Mouse (Mus musculus): Measurements from ENCODE around the gene Tmem270. TPM values are rescaled to one million over a fixed set of nuclear protein-coding genes. Genes with fewer than 3 reads are reported as not detected.
A peak's percentile ranks its signal among the peaks of the same experiment; 100 is the strongest.
"Not testable (repeated sequence)": the region's sequence is repeated elsewhere in the genome, so short reads cannot be mapped to it uniquely, and the experiment has no call there.

Gene Tmem270
- polyA plus RNA-seq, 1 experiment from 2014 or later, result not detected

GRCm38 (mm10) chr5:134944179-134944578, 37.6 kb upstream of the Tmem270 start:
- 0 out of 2 replicates have a peak overlapping the region, but pooled peaks have one; percentile 4 for H3K27ac ChIP-seq (ENCODE audit: low read depth)
- DNase-seq (ENCODE audit: low spot score), result no peak
- H3K9ac ChIP-seq (ENCODE audit: low read length), result no peak overlapping the region
- WGBS, result 62% methylated on average over 5 of the region's 5 CpGs
- 0 out of 2 replicates have a peak overlapping the region, but pooled peaks have one; percentile 41 for H3K4me3 ChIP-seq (ENCODE audit: low read depth, low read length)
- ATAC-seq (replicated peaks; ENCODE audit: low FRiP score, low TSS enrichment, low read depth), result no peak
- H3K27me3 ChIP-seq (replicated peaks; ENCODE audit: control insufficient read depth, insufficient read depth, low read length), result peaks cover 15% of the 10 kb centered on the region
- peak overlapping the region; percentile 37 for H3K4me2 ChIP-seq (ENCODE audit: low read length)
- H3K4me1 ChIP-seq (replicated peaks; ENCODE audit: control insufficient read depth, insufficient read depth, low read length), result peaks cover 16% of the 10 kb centered on the region
- H3K36me3 ChIP-seq (ENCODE audit: control insufficient read depth, insufficient read depth, low read length), result no peaks in the 10 kb centered on the region
- H3K9me3 ChIP-seq (ENCODE audit: control insufficient read depth, low read length), result no peaks in the 10 kb centered on the region

GRCm38 (mm10) chr5:134942740-134943139, 36.2 kb upstream of the Tmem270 start:
- no peaks in the 10 kb centered on the region for H3K36me3 ChIP-seq (ENCODE audit: control insufficient read depth, insufficient read depth, low read length)
- no peak overlapping the region for H3K27ac ChIP-seq (ENCODE audit: low read depth)
- ATAC-seq (replicated peaks; ENCODE audit: low FRiP score, low TSS enrichment, low read depth) (no peak), DNase-seq (ENCODE audit: low spot score) (no peak)
- no peaks in the 10 kb centered on the region for H3K9me3 ChIP-seq (ENCODE audit: control insufficient read depth, low read length)
- no peak overlapping the region for H3K9ac ChIP-seq (ENCODE audit: low read length)
- H3K27me3 ChIP-seq (replicated peaks; ENCODE audit: control insufficient read depth, insufficient read depth, low read length), result peaks cover 15% of the 10 kb centered on the region
- WGBS, result 74% methylated on average over 2 of the region's 2 CpGs
- H3K4me1 ChIP-seq (replicated peaks; ENCODE audit: control insufficient read depth, insufficient read depth, low read length), result peaks cover 12% of the 10 kb centered on the region
- H3K4me3 ChIP-seq (ENCODE audit: low read depth, low read length), result no peak overlapping the region
- H3K4me2 ChIP-seq (ENCODE audit: low read length), result no peak overlapping the region

GRCm38 (mm10) chr5:134941472-134942209, 35.1 kb upstream of the Tmem270 start:
- H3K4me2 ChIP-seq (ENCODE audit: low read length), result no peak overlapping the region
- ATAC-seq (replicated peaks; ENCODE audit: low FRiP score, low TSS enrichment, low read depth) (no peak), DNase-seq (ENCODE audit: low spot score) (no peak)
- H3K27ac ChIP-seq (ENCODE audit: low read depth), result 0 out of 2 replicates have a peak overlapping the region, but pooled peaks have one; percentile 1
- H3K27me3 ChIP-seq (replicated peaks; ENCODE audit: control insufficient read depth, insufficient read depth, low read length), result peaks cover 10% of the 10 kb centered on the region
- H3K4me3 ChIP-seq (ENCODE audit: low read depth, low read length), result no peak overlapping the region
- no peaks in the 10 kb centered on the region for H3K9me3 ChIP-seq (ENCODE audit: control insufficient read depth, low read length)
- H3K4me1 ChIP-seq (replicated peaks; ENCODE audit: control insufficient read depth, insufficient read depth, low read length), result peaks cover under 1% of the 10 kb centered on the region
- no peaks in the 10 kb centered on the region for H3K36me3 ChIP-seq (ENCODE audit: control insufficient read depth, insufficient read depth, low read length)
- WGBS, result 58% methylated on average over 14 of the region's 14 CpGs
- no peak overlapping the region for H3K9ac ChIP-seq (ENCODE audit: low read length)

- WGBS, result 96% methylated on average over 2 of the region's 7 CpGs
- not testable (repeated sequence) for H3K27me3 ChIP-seq (replicated peaks; ENCODE audit: control insufficient read depth, insufficient read depth, low read length); H3K9ac ChIP-seq (ENCODE audit: low read length); H3K27ac ChIP-seq (ENCODE audit: low read depth); H3K36me3 ChIP-seq (ENCODE audit: control insufficient read depth, insufficient read depth, low read length); H3K4me3 ChIP-seq (ENCODE audit: low read depth, low read length); H3K4me2 ChIP-seq (ENCODE audit: low read length); ATAC-seq (replicated peaks; ENCODE audit: low FRiP score, low TSS enrichment, low read depth); H3K4me1 ChIP-seq (replicated peaks; ENCODE audit: control insufficient read depth, insufficient read depth, low read length); DNase-seq (ENCODE audit: low spot score); H3K9me3 ChIP-seq (ENCODE audit: control insufficient read depth, low read length)
Observed at GRCm38 (mm10) chr5:134939554-134939953, 33.0 kb upstream of the Tmem270 start.

- Histone ChIP-seq H3K9me3 (ENCODE audit: control insufficient read depth, low read length) (no peaks in the 10 kb centered on the region), H3K27me3 (replicated peaks; ENCODE audit: control insufficient read depth, insufficient read depth, low read length) (no peaks in the 10 kb centered on the region), H3K4me2 (ENCODE audit: low read length) (no peak overlapping the region), H3K27ac (ENCODE audit: low read depth) (no peak overlapping the region), H3K36me3 (ENCODE audit: control insufficient read depth, insufficient read depth, low read length) (no peaks in the 10 kb centered on the region), H3K4me1 (replicated peaks; ENCODE audit: control insufficient read depth, insufficient read depth, low read length) (no peaks in the 10 kb centered on the region; the same call in 1 of the 2 replicates), H3K4me3 (ENCODE audit: low read depth, low read length) (no peak overlapping the region), H3K9ac (ENCODE audit: low read length) (no peak overlapping the region)
- no peak for ATAC-seq (replicated peaks; ENCODE audit: low FRiP score, low TSS enrichment, low read depth)
- 74% methylated on average over 3 of the region's 3 CpGs for WGBS
- DNase-seq (ENCODE audit: low spot score), result no peak
Observed at GRCm38 (mm10) chr5:134939069-134939468, 32.5 kb upstream of the Tmem270 start.

GRCm38 (mm10) chr5:134936626-134937185, 30.2 kb upstream of the Tmem270 start:
- H3K36me3 ChIP-seq (ENCODE audit: control insufficient read depth, insufficient read depth, low read length), result no peaks in the 10 kb centered on the region
- no peak overlapping the region for H3K9ac ChIP-seq (ENCODE audit: low read length)
- DNase-seq (ENCODE audit: low spot score) (no peak), ATAC-seq (replicated peaks; ENCODE audit: low FRiP score, low TSS enrichment, low read depth) (no peak)
- no peak overlapping the region for H3K27ac ChIP-seq (ENCODE audit: low read depth)
- H3K9me3 ChIP-seq (ENCODE audit: control insufficient read depth, low read length), result no peaks in the 10 kb centered on the region
- H3K4me2 ChIP-seq (ENCODE audit: low read length), result no peak overlapping the region
- H3K4me1 ChIP-seq (replicated peaks; ENCODE audit: control insufficient read depth, insufficient read depth, low read length), result 0 out of 2 replicates have a peak, but pooled peaks cover 5% of the 10 kb centered on the region
- WGBS, result 87% methylated on average over 6 of the region's 6 CpGs
- H3K27me3 ChIP-seq (replicated peaks; ENCODE audit: control insufficient read depth, insufficient read depth, low read length), result no peaks in the 10 kb centered on the region
- no peak overlapping the region for H3K4me3 ChIP-seq (ENCODE audit: low read depth, low read length)

- Histone ChIP-seq H3K4me3 (ENCODE audit: low read depth, low read length) (no peak overlapping the region), H3K27me3 (replicated peaks; ENCODE audit: control insufficient read depth, insufficient read depth, low read length) (no peaks in the 10 kb centered on the region), H3K9ac (ENCODE audit: low read length) (no peak overlapping the region), H3K4me1 (replicated peaks; ENCODE audit: control insufficient read depth, insufficient read depth, low read length) (0 out of 2 replicates have a peak, but pooled peaks cover 7% of the 10 kb centered on the region), H3K36me3 (ENCODE audit: control insufficient read depth, insufficient read depth, low read length) (no peaks in the 10 kb centered on the region), H3K27ac (ENCODE audit: low read depth) (no peak overlapping the region), H3K4me2 (ENCODE audit: low read length) (no peak overlapping the region), H3K9me3 (ENCODE audit: control insufficient read depth, low read length) (no peaks in the 10 kb centered on the region)
- no peak for ATAC-seq (replicated peaks; ENCODE audit: low FRiP score, low TSS enrichment, low read depth)
- WGBS, result 91% methylated on average over 6 of the region's 6 CpGs
- DNase-seq (ENCODE audit: low spot score), result no peak
Observed at GRCm38 (mm10) chr5:134936051-134936450, 29.5 kb upstream of the Tmem270 start.

- H3K9me3 ChIP-seq (ENCODE audit: control insufficient read depth, low read length), result no peaks in the 10 kb centered on the region
- no peak for DNase-seq (ENCODE audit: low spot score)
- no peaks in the 10 kb centered on the region for H3K36me3 ChIP-seq (ENCODE audit: control insufficient read depth, insufficient read depth, low read length)
- H3K9ac ChIP-seq (ENCODE audit: low read length), result no peak overlapping the region
- no peak overlapping the region for H3K4me3 ChIP-seq (ENCODE audit: low read depth, low read length)
- H3K4me1 ChIP-seq (replicated peaks; ENCODE audit: control insufficient read depth, insufficient read depth, low read length), result 0 out of 2 replicates have a peak, but pooled peaks cover 7% of the 10 kb centered on the region
- ATAC-seq (replicated peaks; ENCODE audit: low FRiP score, low TSS enrichment, low read depth), result no peak
- WGBS, result 91% methylated on average over 3 of the region's 3 CpGs
- no peak overlapping the region for H3K27ac ChIP-seq (ENCODE audit: low read depth)
- no peak overlapping the region for H3K4me2 ChIP-seq (ENCODE audit: low read length)
- no peaks in the 10 kb centered on the region for H3K27me3 ChIP-seq (replicated peaks; ENCODE audit: control insufficient read depth, insufficient read depth, low read length)
Observed at GRCm38 (mm10) chr5:134934666-134935065, 28.1 kb upstream of the Tmem270 start.

Measured in intestine, embryonic 14.5 days (tissue).